Mouse (Mus musculus) liver, postnatal 0 days (tissue): ENCODE data around the gene Sema3f. TPM values are rescaled to one million over a fixed set of nuclear protein-coding genes. Genes with fewer than 3 reads are reported as not detected.

Source experiments
- ATAC-seq: fragments of 200-750 bp; cut with Nextera tagmentation; 2 replicates; pipeline ENCODE4 v1.8.0; 2017; ENCODE audit warnings: mild to moderate bottlenecking, moderate library complexity
- DNase-seq: peaks from one replicate; pipeline ENCODE4 v3.0.0-alpha.2; 2016
- H3K27ac ChIP-seq: fragments of 300-500 bp; sonication (generic); 2 replicates; pipeline ENCODE4 v1.5.1; 2014; ENCODE audit warnings: antibody characterized with exemption, moderate library complexity, mild to moderate bottlenecking, low read depth
- H3K27me3 ChIP-seq: fragments of 300-500 bp; sonication (generic); 2 replicates; pipeline ENCODE4 v1.6.1; 2014; ENCODE audit warnings: low read length, control low read depth, mixed read lengths; ENCODE audit not compliant: insufficient read depth
- H3K36me3 ChIP-seq: fragments of 300-500 bp; sonication (generic); replicated peaks from 2 replicates; pipeline ENCODE4 v1.6.1; 2014; ENCODE audit warnings: mild to moderate bottlenecking, control low read depth, low read length, moderate library complexity, mixed read lengths; ENCODE audit not compliant: insufficient read depth
- H3K4me1 ChIP-seq: fragments of 300-500 bp; sonication (generic); 2 replicates; pipeline ENCODE4 v1.6.1; 2014; ENCODE audit warnings: antibody characterized with exemption, mild to moderate bottlenecking, control low read depth; ENCODE audit not compliant: insufficient read depth
- H3K4me2 ChIP-seq: fragments of 300-500 bp; sonication (generic); 2 replicates; pipeline ENCODE4 v1.6.1; 2014; ENCODE audit warnings: low read depth, mild to moderate bottlenecking, low read length, moderate library complexity, mixed read lengths
- H3K4me3 ChIP-seq: fragments of 300-500 bp; sonication (generic); 2 replicates; pipeline ENCODE4 v1.5.1; 2014; ENCODE audit warnings: low read depth, low read length
- H3K9ac ChIP-seq: fragments of 300-500 bp; sonication (generic); replicated peaks from 2 replicates; pipeline ENCODE4 v1.6.1; 2014; ENCODE audit warnings: mild to moderate bottlenecking, moderate library complexity
- H3K9me3 ChIP-seq: fragments of 300-500 bp; sonication (generic); 2 replicates; pipeline ENCODE4 v1.6.1; 2016; ENCODE audit warnings: mild to moderate bottlenecking, control low read depth, low read length, mixed read lengths
- CTCF ChIP-seq: sonication (generic); IDR thresholded peaks from 2 replicates; pipeline ENCODE4 v1.5.1; 2016; ENCODE audit warnings: antibody characterized with exemption, low read depth
- EP300 ChIP-seq: IDR thresholded peaks from 2 replicates; pipeline ENCODE4 v1.6.1; 2016; ENCODE audit warnings: antibody characterized with exemption, low read depth, mild to moderate bottlenecking
- WGBS: fragments of 180-500 bp; shearing (Covaris S2); extraction: QIAGEN DNeasy Blood & Tissue Kit; methylation state at CpG from one replicate; pipeline ENCODE4 v1.1.7; 2014; ENCODE audit not compliant: insufficient replicate concordance; 5-methylcytosine and 5-hydroxymethylcytosine counted together
- polyA plus RNA-seq: library from polyadenylated mRNA; unstranded; fragments of >200 nt; fragmentation: Nextera tagmentation; extraction: Ambion mirVana; gene quantifications from 2 replicates; pipeline ENCODE4 v1.2.1, GENCODE M21; 2015

Sema3f gene
- polyA plus RNA-seq, 1 experiment from 2014 or later, result 0.76 TPM

DNA sequence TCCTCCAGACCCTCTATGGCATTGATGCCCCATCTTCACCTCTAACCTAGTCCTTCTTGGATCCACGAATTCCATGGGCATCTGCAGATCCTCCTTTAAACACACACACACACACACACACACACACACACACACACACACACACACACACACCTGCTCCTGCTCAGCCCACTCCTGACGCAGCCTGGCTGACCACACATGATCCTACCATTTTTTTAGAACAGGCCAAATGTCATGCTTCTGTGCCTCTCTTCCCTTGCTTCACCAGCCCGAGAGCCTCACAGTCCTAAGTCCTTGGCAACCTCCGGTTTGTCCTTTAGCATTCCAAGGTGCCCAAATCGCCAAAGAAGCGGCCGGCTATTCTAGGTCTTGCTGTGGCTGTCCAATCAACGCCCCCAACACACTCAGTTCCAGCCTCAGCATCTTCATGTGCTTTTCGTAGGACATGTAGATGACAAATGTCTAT is 40.8 kb downstream of the Sema3f start, which contains the start of gene Slc38a3:
Gene Slc38a3, minus strand, starts transcription at position 51 of the 466 bp plus-strand sequence.
- ATAC-seq (no peak), DNase-seq (no peak)
- Histone ChIP-seq H3K9me3 (no peaks in the 10 kb centered on the region), H3K4me1 (0 out of 2 replicates have a peak, but pooled peaks cover 4% of the 10 kb centered on the region), H3K36me3 (no peaks in the 10 kb centered on the region), H3K9ac (peak within 1 kb of the TSS; percentile 82), H3K4me2 (peak within 1 kb of the TSS; percentile 66), H3K4me3 (peak within 1 kb of the TSS; percentile 60; the same call in 1 of the 2 replicates), H3K27me3 (peaks cover 38% of the 10 kb centered on the region), H3K27ac (peak within 1 kb of the TSS; percentile 93)
- WGBS, result 79% methylated on average over 9 of the region's 9 CpGs
- TF ChIP-seq CTCF, result no peak
- no peak for TF ChIP-seq EP300

DNA sequence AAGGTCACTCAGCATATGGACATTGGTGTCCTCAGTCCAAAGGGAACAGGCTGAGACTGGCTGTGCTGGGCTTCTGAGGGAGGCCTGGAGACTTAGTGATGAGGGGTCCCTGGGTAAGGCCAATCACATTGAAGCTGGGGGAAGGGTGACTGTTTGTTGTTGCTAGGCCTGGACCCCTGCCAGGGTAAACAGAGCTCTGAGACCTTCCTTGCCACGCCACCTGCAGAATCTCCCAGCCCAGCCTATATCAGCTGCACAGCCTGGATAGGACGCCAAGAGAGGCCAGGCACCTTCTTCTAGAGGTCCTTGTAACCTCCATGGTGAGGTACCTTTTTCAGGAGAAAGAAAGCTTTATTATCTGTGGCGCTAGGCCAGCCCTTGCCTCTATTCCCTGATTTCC is 41.4 kb downstream of the Sema3f start:
- H3K9me3 ChIP-seq, result no peaks in the 10 kb centered on the region
- ATAC-seq (peak; percentile 39), DNase-seq (peak; percentile 71)
- peaks cover 38% of the 10 kb centered on the region for H3K27me3 ChIP-seq
- peak overlapping the region; percentile 66 for H3K4me2 ChIP-seq
- 56% methylated on average over 3 of the region's 3 CpGs for WGBS
- H3K36me3 ChIP-seq, result no peaks in the 10 kb centered on the region
- peak overlapping the region; percentile 82 for H3K9ac ChIP-seq
- TF ChIP-seq EP300 (no peak), CTCF (no peak)
- 0 out of 2 replicates have a peak, but pooled peaks cover 4% of the 10 kb centered on the region for H3K4me1 ChIP-seq
- peak overlapping the region; percentile 93 for H3K27ac ChIP-seq
- H3K4me3 ChIP-seq, result no peak overlapping the region

- TF ChIP-seq CTCF (no peak), EP300 (no peak)
- Histone ChIP-seq H3K27me3 (peaks cover 38% of the 10 kb centered on the region), H3K4me1 (peaks cover 4% of the 10 kb centered on the region; the same call in 1 of the 2 replicates), H3K4me2 (peak overlapping the region; percentile 66), H3K27ac (peak overlapping the region; percentile 93), H3K36me3 (no peaks in the 10 kb centered on the region), H3K4me3 (peak overlapping the region; percentile 60), H3K9ac (peak overlapping the region; percentile 82), H3K9me3 (no peaks in the 10 kb centered on the region)
- DNase-seq, result no peak
- ATAC-seq, result no peak; the same call in 1 of the 2 replicates
- 42% methylated on average over 8 of the region's 8 CpGs for WGBS
Observed at GRCm38 (mm10) chr9:107668011-107668410, 42.3 kb downstream of the Sema3f start.

- H3K4me3 ChIP-seq, result peak overlapping the region; percentile 60
- no peaks in the 10 kb centered on the region for H3K9me3 ChIP-seq
- peak overlapping the region; percentile 82 for H3K9ac ChIP-seq
- peak; percentile 82 for DNase-seq
- peak overlapping the region; percentile 66 for H3K4me2 ChIP-seq
- WGBS, result under 1% methylated on average over 23 of the region's 24 CpGs
- peaks cover 38% of the 10 kb centered on the region for H3K27me3 ChIP-seq
- TF ChIP-seq CTCF (no peak), EP300 (0 out of 2 replicates have a peak, but pooled peaks have one; percentile 19)
- peak; percentile 83 for ATAC-seq
- H3K36me3 ChIP-seq, result no peaks in the 10 kb centered on the region
- peak overlapping the region; percentile 93 for H3K27ac ChIP-seq
- peaks cover 7% of the 10 kb centered on the region for H3K4me1 ChIP-seq
Observed at GRCm38 (mm10) chr9:107667219-107667618, 43.1 kb downstream of the Sema3f start.

DNA sequence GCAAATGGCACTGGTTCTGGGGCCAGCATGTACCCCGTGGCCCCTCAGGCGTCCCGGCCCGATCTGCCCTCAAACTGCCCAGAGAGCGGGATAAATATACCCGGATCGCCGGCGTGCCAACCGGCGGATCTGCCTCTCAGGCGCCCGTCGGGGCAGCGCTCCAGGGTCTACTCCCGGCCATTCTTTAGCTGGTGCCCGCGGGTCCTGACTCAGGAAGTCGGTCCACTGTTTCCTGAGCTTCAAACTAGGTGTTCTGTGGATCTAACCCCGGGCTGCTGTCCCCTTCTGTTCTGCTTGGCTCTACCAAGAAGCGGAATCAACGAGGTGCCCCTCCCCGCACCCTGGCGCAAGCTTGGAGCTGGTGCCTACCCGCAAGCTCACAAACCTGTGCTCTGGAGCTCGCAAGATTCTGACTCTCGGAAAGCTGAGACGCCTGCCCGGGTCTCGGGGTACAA is 43.5 kb downstream of the Sema3f start:
- H3K9me3 ChIP-seq, result no peaks in the 10 kb centered on the region
- peaks cover 38% of the 10 kb centered on the region for H3K27me3 ChIP-seq
- peak overlapping the region; percentile 82 for H3K9ac ChIP-seq
- ATAC-seq (peak; percentile 1; the same call in 1 of the 2 replicates), DNase-seq (no peak)
- H3K4me2 ChIP-seq, result peak overlapping the region; percentile 66
- 2% methylated on average over 30 of the region's 30 CpGs for WGBS
- peak overlapping the region; percentile 93 for H3K27ac ChIP-seq
- H3K4me3 ChIP-seq, result peak overlapping the region; percentile 60
- H3K36me3 ChIP-seq, result no peaks in the 10 kb centered on the region
- no peak for TF ChIP-seq EP300
- TF ChIP-seq CTCF, result no peak
- peaks cover 7% of the 10 kb centered on the region for H3K4me1 ChIP-seq

DNA sequence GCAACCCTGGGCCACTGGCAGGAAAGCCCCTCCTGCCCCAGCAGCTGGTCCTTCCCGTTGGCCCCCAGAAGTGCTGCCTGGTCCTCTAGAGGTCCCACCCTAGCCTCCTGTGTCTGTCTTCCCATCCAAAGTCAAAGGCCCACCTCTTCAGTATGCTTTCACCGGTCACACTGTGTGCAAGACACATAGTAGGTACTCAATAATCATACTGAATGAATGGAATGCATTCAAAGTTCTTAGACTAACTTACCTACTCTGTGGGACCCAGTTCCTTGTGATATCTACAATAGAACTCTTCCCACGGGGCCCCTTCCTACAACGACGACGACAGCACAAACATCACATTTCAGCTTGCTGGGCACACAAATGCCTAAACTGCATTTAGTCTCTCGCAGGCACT is 45.0 kb downstream of the Sema3f start:
- Histone ChIP-seq H3K27ac (0 out of 2 replicates have a peak overlapping the region, but pooled peaks have one; percentile 93), H3K4me2 (peak overlapping the region; percentile 66), H3K9ac (peak overlapping the region; percentile 82), H3K27me3 (peaks cover 38% of the 10 kb centered on the region), H3K4me1 (peaks cover 7% of the 10 kb centered on the region), H3K9me3 (no peaks in the 10 kb centered on the region), H3K4me3 (peak overlapping the region; percentile 60), H3K36me3 (no peaks in the 10 kb centered on the region)
- ATAC-seq (no peak), DNase-seq (no peak)
- TF ChIP-seq CTCF, result no peak
- no peak for TF ChIP-seq EP300
- WGBS, result 56% methylated on average over 7 of the region's 7 CpGs

- Histone ChIP-seq H3K9me3 (no peaks in the 10 kb centered on the region), H3K4me2 (peak overlapping the region; percentile 61), H3K9ac (peak overlapping the region; percentile 35), H3K4me3 (peak overlapping the region; percentile 34; the same call in 1 of the 2 replicates), H3K27me3 (peaks cover 31% of the 10 kb centered on the region), H3K27ac (no peak overlapping the region), H3K36me3 (no peaks in the 10 kb centered on the region), H3K4me1 (peaks cover 7% of the 10 kb centered on the region)
- ATAC-seq (no peak), DNase-seq (no peak)
- 73% methylated on average over 9 of the region's 9 CpGs for WGBS
- TF ChIP-seq EP300, result no peak
- TF ChIP-seq CTCF, result no peak
Observed at GRCm38 (mm10) chr9:107663525-107663924, 46.8 kb downstream of the Sema3f start.
